Mouse (Mus musculus): ENCODE data around the gene Plod1.
"Not testable (repeated sequence)": the region's sequence is repeated elsewhere in the genome, so short reads cannot be mapped to it uniquely, and the experiment has no call there.

Plod1 gene

GRCm38 (mm10) chr4:147888237-147888636, 48.3 kb downstream of the Plod1 start:
- DNase-seq (ENCODE audit: low spot score), result no peak

- DNase-seq (ENCODE audit: low spot score), result no peak
Measured at GRCm38 (mm10) chr4:147887277-147887676, 49.3 kb downstream of the Plod1 start.

GRCm38 (mm10) chr4:147886158-147886557, 50.4 kb downstream of the Plod1 start:
- DNase-seq (ENCODE audit: low spot score), result no peak

- DNase-seq (ENCODE audit: low spot score), result no peak
Measured at GRCm38 (mm10) chr4:147884138-147884537, 52.4 kb downstream of the Plod1 start.

GRCm38 (mm10) chr4:147883041-147883440, 53.5 kb downstream of the Plod1 start:
- no peak for DNase-seq (ENCODE audit: low spot score)

- DNase-seq (ENCODE audit: low spot score), result no peak
Measured at GRCm38 (mm10) chr4:147881792-147882191, 54.8 kb downstream of the Plod1 start.

GRCm38 (mm10) chr4:147879865-147880264, 56.7 kb downstream of the Plod1 start:
- DNase-seq (ENCODE audit: low spot score), result no peak

GRCm38 (mm10) chr4:147879456-147879855, 57.1 kb downstream of the Plod1 start:
- no peak for DNase-seq (ENCODE audit: low spot score)

GRCm38 (mm10) chr4:147878537-147878936, 58.0 kb downstream of the Plod1 start:
- no peak for DNase-seq (ENCODE audit: low spot score)

- no peak for DNase-seq (ENCODE audit: low spot score)
Measured at GRCm38 (mm10) chr4:147875852-147876575, 60.6 kb downstream of the Plod1 start.

GRCm38 (mm10) chr4:147869238-147869637, 67.3 kb downstream of the Plod1 start:
- DNase-seq (ENCODE audit: low spot score), result no peak

- DNase-seq (ENCODE audit: low spot score), result peak; percentile 63
Measured at GRCm38 (mm10) chr4:147868450-147869031, 68.0 kb downstream of the Plod1 start, which contains the start of the genes Miip and Fv1. TSS of gene Miip (minus strand) at chr4:147868816. TSS of gene Fv1 (plus strand) at chr4:147868979.

GRCm38 (mm10) chr4:147867563-147868449, 68.8 kb downstream of the Plod1 start:
- DNase-seq (ENCODE audit: low spot score), result no peak

- not testable (repeated sequence) for DNase-seq (ENCODE audit: low spot score)
Measured at GRCm38 (mm10) chr4:147866793-147867192, 69.8 kb downstream of the Plod1 start.

GRCm38 (mm10) chr4:147866056-147866455, 70.5 kb downstream of the Plod1 start:
- no peak for DNase-seq (ENCODE audit: low spot score)

GRCm38 (mm10) chr4:147865651-147866050, 70.9 kb downstream of the Plod1 start:
- DNase-seq (ENCODE audit: low spot score), result no peak

- DNase-seq (ENCODE audit: low spot score), result no peak
Measured at GRCm38 (mm10) chr4:147862051-147862450, 74.5 kb downstream of the Plod1 start.
